Mouse (Mus musculus) liver, embryonic 13.5 days (tissue): ENCODE data around the gene Klf5. TPM values are rescaled to one million over a fixed set of nuclear protein-coding genes. Genes with fewer than 3 reads are reported as not detected.
A peak's percentile ranks its signal among the peaks of the same experiment; 100 is the strongest.

Source experiments
- ATAC-seq: fragments of 200-750 bp; cut with Nextera tagmentation; 2 replicates; pipeline ENCODE4 v1.8.0; 2017; ENCODE audit warnings: low read depth, mild to moderate bottlenecking, moderate number of reproducible peaks, moderate library complexity
- DNase-seq: peaks from one replicate; pipeline ENCODE4 v3.0.0; 2022
- H3K27ac ChIP-seq: fragments of 300-500 bp; sonication (generic); 2 replicates; pipeline ENCODE4 v1.5.1; 2015; ENCODE audit warnings: moderate library complexity, mild to moderate bottlenecking, inconsistent platforms
- H3K27me3 ChIP-seq: fragments of 300-500 bp; sonication (generic); 2 replicates; pipeline ENCODE4 v1.6.1; 2015; ENCODE audit warnings: mild to moderate bottlenecking, inconsistent platforms
- H3K36me3 ChIP-seq: fragments of 300-500 bp; sonication (generic); 2 replicates; pipeline ENCODE4 v1.6.1; 2015; ENCODE audit warnings: mild to moderate bottlenecking, inconsistent platforms
- H3K4me1 ChIP-seq: fragments of 300-500 bp; sonication (generic); replicated peaks from 2 replicates; pipeline ENCODE4 v1.6.1; 2015; ENCODE audit warnings: inconsistent platforms
- H3K4me2 ChIP-seq: fragments of 300-500 bp; sonication (generic); 2 replicates; pipeline ENCODE4 v1.6.1; 2015; ENCODE audit warnings: inconsistent platforms, mild to moderate bottlenecking, moderate library complexity
- H3K4me3 ChIP-seq: fragments of 300-500 bp; sonication (generic); replicated peaks from 2 replicates; pipeline ENCODE4 v1.5.1; 2015; ENCODE audit warnings: mild to moderate bottlenecking, inconsistent platforms
- H3K9ac ChIP-seq: fragments of 300-500 bp; sonication (generic); 2 replicates; pipeline ENCODE4 v1.6.1; 2015; ENCODE audit warnings: mild to moderate bottlenecking, inconsistent platforms
- H3K9me3 ChIP-seq: fragments of 300-500 bp; sonication (generic); replicated peaks from 2 replicates; pipeline ENCODE4 v1.6.1; 2016; ENCODE audit warnings: inconsistent platforms
- WGBS: fragments of 180-500 bp; shearing (Covaris S2); methylation state at CpG from one replicate; pipeline ENCODE4 v1.1.7; 2015; ENCODE audit not compliant: insufficient replicate concordance; 5-methylcytosine and 5-hydroxymethylcytosine counted together
- polyA plus RNA-seq: library from polyadenylated mRNA; unstranded; fragments of >200 nt; fragmentation: Nextera tagmentation; extraction: Ambion mirVana; gene quantifications from 2 replicates; pipeline ENCODE4 v1.2.1, GENCODE M21; 2015

Gene Klf5
- 0.98 and 1.6 TPM in 2 replicates for polyA plus RNA-seq

GRCm38 (mm10) chr14:99298385-99299021 is at the start of gene Klf5:
Gene Klf5 (plus strand): TSS chr14:99298691.
- ATAC-seq = peak; percentile 99
- Histone ChIP-seq H3K4me3 (peak within 1 kb of the TSS; percentile 67), H3K9me3 (no peaks in the 10 kb centered on the region), H3K9ac (peak within 1 kb of the TSS; percentile 72), H3K4me2 (peak within 1 kb of the TSS; percentile 98), H3K36me3 (no peaks in the 10 kb centered on the region), H3K27ac (0 out of 2 replicates have a peak within 1 kb of the TSS, but pooled peaks have one; percentile 34), H3K4me1 (peaks cover 20% of the 10 kb centered on the region), H3K27me3 (peaks cover 60% of the 10 kb centered on the region)
- DNase-seq = peak; percentile 89
- 1% methylated on average over 49 of the region's 67 CpGs for WGBS

GRCm38 (mm10) chr14:99262026-99262425 is 36.5 kb upstream of the Klf5 start:
- no peaks in the 10 kb centered on the region for H3K27me3 ChIP-seq
- H3K9me3 ChIP-seq = no peaks in the 10 kb centered on the region
- H3K4me2 ChIP-seq = no peak overlapping the region
- DNase-seq = no peak
- ATAC-seq = no peak
- no peak overlapping the region for H3K4me3 ChIP-seq
- no peak overlapping the region for H3K27ac ChIP-seq
- no peaks in the 10 kb centered on the region for H3K36me3 ChIP-seq
- H3K4me1 ChIP-seq = peaks cover 15% of the 10 kb centered on the region
- H3K9ac ChIP-seq = no peak overlapping the region
- 88% methylated on average over 12 of the region's 12 CpGs for WGBS

- no peaks in the 10 kb centered on the region for H3K27me3 ChIP-seq
- peak; percentile 24 for DNase-seq
- H3K9me3 ChIP-seq = no peaks in the 10 kb centered on the region
- H3K4me3 ChIP-seq = no peak overlapping the region
- no peak overlapping the region for H3K4me2 ChIP-seq
- no peaks in the 10 kb centered on the region for H3K36me3 ChIP-seq
- H3K4me1 ChIP-seq = peaks cover 15% of the 10 kb centered on the region
- ATAC-seq = peak; percentile 94
- 44% methylated on average over 6 of the region's 6 CpGs for WGBS
- H3K9ac ChIP-seq = no peak overlapping the region
- H3K27ac ChIP-seq = peak overlapping the region; percentile 4; the same call in 1 of the 2 replicates
These were observed 34.7 kb upstream of the Klf5 start for GRCm38 (mm10) chr14:99263816-99264215.

- DNase-seq (no peak), ATAC-seq (no peak)
- Histone ChIP-seq H3K9ac (no peak overlapping the region), H3K4me2 (no peak overlapping the region), H3K27me3 (no peaks in the 10 kb centered on the region), H3K36me3 (no peaks in the 10 kb centered on the region), H3K9me3 (no peaks in the 10 kb centered on the region), H3K4me1 (peaks cover 15% of the 10 kb centered on the region), H3K27ac (no peak overlapping the region), H3K4me3 (no peak overlapping the region)
- 41% methylated on average over 14 of the region's 14 CpGs for WGBS
These were observed 32.7 kb upstream of the Klf5 start for GRCm38 (mm10) chr14:99265791-99266190.

GRCm38 (mm10) chr14:99266749-99267148 is 31.7 kb upstream of the Klf5 start:
- H3K27me3 ChIP-seq = no peaks in the 10 kb centered on the region
- H3K4me2 ChIP-seq = no peak overlapping the region
- WGBS = 63% methylated on average over 5 of the region's 5 CpGs
- peaks cover 15% of the 10 kb centered on the region for H3K4me1 ChIP-seq
- H3K9me3 ChIP-seq = no peaks in the 10 kb centered on the region
- H3K4me3 ChIP-seq = no peak overlapping the region
- no peak overlapping the region for H3K27ac ChIP-seq
- DNase-seq = no peak
- H3K9ac ChIP-seq = no peak overlapping the region
- H3K36me3 ChIP-seq = no peaks in the 10 kb centered on the region
- ATAC-seq = no peak

- WGBS = 38% methylated on average over 2 of the region's 2 CpGs
- Histone ChIP-seq H3K4me1 (no peaks in the 10 kb centered on the region), H3K27ac (no peak overlapping the region), H3K4me2 (no peak overlapping the region), H3K9ac (no peak overlapping the region), H3K36me3 (no peaks in the 10 kb centered on the region), H3K4me3 (no peak overlapping the region), H3K27me3 (no peaks in the 10 kb centered on the region), H3K9me3 (no peaks in the 10 kb centered on the region)
- ATAC-seq = no peak
- DNase-seq = no peak
These were observed 24.4 kb upstream of the Klf5 start for GRCm38 (mm10) chr14:99274056-99274455.

- no peak for ATAC-seq
- Histone ChIP-seq H3K9ac (no peak overlapping the region), H3K4me2 (no peak overlapping the region), H3K4me1 (no peaks in the 10 kb centered on the region), H3K36me3 (no peaks in the 10 kb centered on the region), H3K4me3 (no peak overlapping the region), H3K27ac (no peak overlapping the region), H3K9me3 (no peaks in the 10 kb centered on the region), H3K27me3 (no peaks in the 10 kb centered on the region)
- WGBS = 26% methylated on average over 4 of the region's 4 CpGs
- DNase-seq = no peak
These were observed 22.7 kb upstream of the Klf5 start for GRCm38 (mm10) chr14:99275827-99276226.

GRCm38 (mm10) chr14:99278312-99278711 is 20.2 kb upstream of the Klf5 start:
- Histone ChIP-seq H3K4me1 (no peaks in the 10 kb centered on the region), H3K9me3 (no peaks in the 10 kb centered on the region), H3K4me2 (no peak overlapping the region), H3K4me3 (no peak overlapping the region), H3K27me3 (no peaks in the 10 kb centered on the region), H3K36me3 (no peaks in the 10 kb centered on the region), H3K9ac (no peak overlapping the region), H3K27ac (no peak overlapping the region)
- 43% methylated on average over 9 of the region's 9 CpGs for WGBS
- no peak for ATAC-seq
- no peak for DNase-seq

GRCm38 (mm10) chr14:99278763-99279486 is 19.6 kb upstream of the Klf5 start:
- H3K4me3 ChIP-seq = no peak overlapping the region
- H3K27me3 ChIP-seq = no peaks in the 10 kb centered on the region
- H3K4me2 ChIP-seq = no peak overlapping the region
- no peak for DNase-seq
- no peak overlapping the region for H3K9ac ChIP-seq
- no peak overlapping the region for H3K27ac ChIP-seq
- H3K36me3 ChIP-seq = no peaks in the 10 kb centered on the region
- H3K9me3 ChIP-seq = no peaks in the 10 kb centered on the region
- no peaks in the 10 kb centered on the region for H3K4me1 ChIP-seq
- peak; percentile 47; the same call in 1 of the 2 replicates for ATAC-seq
- 31% methylated on average over 12 of the region's 12 CpGs for WGBS

GRCm38 (mm10) chr14:99280399-99280798 is 18.1 kb upstream of the Klf5 start:
- Histone ChIP-seq H3K27ac (no peak overlapping the region), H3K4me1 (0 out of 2 replicates have a peak, but pooled peaks cover 1% of the 10 kb centered on the region), H3K9me3 (no peaks in the 10 kb centered on the region), H3K4me3 (no peak overlapping the region), H3K9ac (no peak overlapping the region), H3K27me3 (no peaks in the 10 kb centered on the region), H3K4me2 (no peak overlapping the region), H3K36me3 (no peaks in the 10 kb centered on the region)
- ATAC-seq (no peak), DNase-seq (no peak)
- WGBS = 55% methylated on average over 5 of the region's 5 CpGs

- DNase-seq (no peak), ATAC-seq (no peak)
- Histone ChIP-seq H3K4me1 (0 out of 2 replicates have a peak, but pooled peaks cover 4% of the 10 kb centered on the region), H3K36me3 (no peaks in the 10 kb centered on the region), H3K9ac (no peak overlapping the region), H3K27ac (no peak overlapping the region), H3K4me3 (no peak overlapping the region), H3K9me3 (no peaks in the 10 kb centered on the region), H3K4me2 (no peak overlapping the region), H3K27me3 (no peaks in the 10 kb centered on the region)
- 40% methylated on average over 5 of the region's 5 CpGs for WGBS
These were observed 17.6 kb upstream of the Klf5 start for GRCm38 (mm10) chr14:99280825-99281433.
